Mouse (Mus musculus) liver, adult (tissue): ENCODE results near the gene Slc41a2.

ENCODE experiments used
- GATA4 ChIP-seq: IDR thresholded peaks from 2 replicates; pipeline ENCODE4 v1.6.1; 2014; ENCODE audit warnings: mild to moderate bottlenecking, low read length; ENCODE audit not compliant: insufficient replicate concordance

Gene Slc41a2

DNA sequence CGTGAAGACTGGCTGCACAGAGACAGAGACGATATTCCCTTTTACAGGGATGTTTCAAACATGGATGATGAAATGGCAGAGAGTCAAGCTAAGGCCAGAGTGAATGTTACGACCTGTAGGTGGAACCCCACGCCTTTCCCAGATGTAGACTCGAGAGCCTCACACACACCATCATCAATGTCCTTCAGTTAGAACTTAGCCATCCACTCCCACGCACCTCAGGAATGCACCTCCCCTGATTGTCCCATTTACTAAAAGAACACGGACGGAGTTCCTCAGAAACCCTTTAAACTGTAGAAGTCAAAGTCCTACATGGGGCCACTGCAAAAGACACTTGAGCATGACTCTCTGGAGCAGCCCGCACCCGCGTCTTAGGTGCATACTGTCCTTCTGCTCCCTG is 46.0 kb downstream of the Slc41a2 start:
- no peak for TF ChIP-seq GATA4

- TF ChIP-seq GATA4, result no peak
Observed at GRCm38 (mm10) chr10:83287828-83288227, 49.9 kb downstream of the Slc41a2 start.

DNA sequence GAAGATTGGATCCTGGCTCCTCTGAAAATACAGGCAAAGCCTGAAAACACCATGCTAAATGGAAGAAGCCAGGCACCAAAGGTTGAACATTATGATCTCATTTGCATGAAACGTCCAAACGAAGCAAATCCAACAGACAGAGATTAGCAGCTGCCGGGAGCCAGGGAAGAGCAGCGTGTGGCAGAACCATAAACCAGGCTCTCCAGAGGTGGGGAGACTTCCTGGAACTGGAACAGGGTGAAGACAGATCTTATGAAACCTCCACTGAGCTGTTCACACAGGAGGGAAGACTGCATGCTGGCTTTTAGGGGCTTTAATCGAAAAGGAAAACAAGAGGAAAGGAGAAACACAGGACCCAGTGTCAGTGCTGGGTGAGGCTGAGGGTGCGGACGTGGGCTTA is 51.3 kb downstream of the Slc41a2 start:
- no peak for TF ChIP-seq GATA4

DNA sequence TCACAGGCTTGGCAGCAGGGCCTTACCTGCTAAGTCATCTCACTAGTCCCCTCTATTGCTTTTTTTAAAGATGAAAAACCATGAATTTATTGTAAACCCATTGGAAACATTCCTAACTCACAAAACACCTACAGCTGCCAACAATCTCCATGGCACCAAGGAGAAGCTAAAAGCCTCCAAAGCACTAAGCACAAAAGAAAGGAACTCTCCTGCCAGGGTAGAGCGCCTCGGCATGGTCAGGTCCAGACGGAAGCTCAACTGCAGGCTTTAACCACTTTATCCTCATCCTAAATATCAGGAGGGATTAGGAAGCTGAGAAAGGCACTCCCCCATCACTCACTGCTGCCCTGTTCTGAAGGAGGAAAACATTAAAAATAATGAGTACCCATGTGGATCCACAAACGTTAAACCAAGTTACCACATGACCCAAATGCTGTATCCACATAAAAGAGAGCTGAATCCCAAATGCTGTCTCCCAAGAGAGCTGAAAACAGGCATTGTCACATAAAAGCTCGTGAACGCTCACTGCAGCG is 51.9 kb downstream of the Slc41a2 start:
- no peak for TF ChIP-seq GATA4

DNA sequence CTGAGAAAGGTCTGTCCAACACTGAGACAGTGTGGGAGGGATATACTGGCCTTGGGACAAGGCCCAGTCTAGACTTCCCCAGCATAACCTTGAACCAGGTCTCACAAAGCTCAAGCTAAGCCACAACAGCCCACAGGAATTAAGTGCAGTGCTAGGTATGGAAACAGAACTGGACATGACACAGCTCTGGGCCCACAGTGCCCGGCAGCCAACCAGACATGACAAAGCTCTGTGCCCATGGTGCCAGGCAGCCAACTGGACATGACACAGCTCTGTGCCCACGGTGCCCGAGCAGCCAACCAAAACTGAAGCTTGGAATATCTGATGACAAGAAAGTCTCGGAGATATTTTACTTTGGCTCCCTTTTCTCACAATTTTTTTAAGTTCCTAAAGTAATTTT is 52.8 kb downstream of the Slc41a2 start:
- TF ChIP-seq GATA4, result no peak

DNA sequence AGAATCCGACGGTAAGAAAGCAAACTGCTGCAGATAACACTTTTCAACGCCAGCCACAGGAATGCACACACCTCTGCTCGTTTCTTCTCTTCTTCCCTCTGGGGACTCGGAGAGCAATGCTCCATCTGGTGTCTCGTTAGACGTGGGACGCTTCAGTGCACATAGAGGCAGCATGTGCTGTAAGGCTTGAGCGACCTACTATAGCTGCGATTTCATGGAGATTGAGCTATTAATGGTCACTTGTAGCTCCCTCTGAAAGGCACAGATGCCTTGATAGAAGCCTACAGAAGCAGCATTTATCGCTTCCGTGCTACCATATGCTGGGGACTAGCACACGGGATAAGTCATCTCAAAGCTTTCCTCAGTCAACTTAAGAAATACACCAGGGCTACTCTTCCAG is 71.0 kb downstream of the Slc41a2 start:
- no peak for TF ChIP-seq GATA4

DNA sequence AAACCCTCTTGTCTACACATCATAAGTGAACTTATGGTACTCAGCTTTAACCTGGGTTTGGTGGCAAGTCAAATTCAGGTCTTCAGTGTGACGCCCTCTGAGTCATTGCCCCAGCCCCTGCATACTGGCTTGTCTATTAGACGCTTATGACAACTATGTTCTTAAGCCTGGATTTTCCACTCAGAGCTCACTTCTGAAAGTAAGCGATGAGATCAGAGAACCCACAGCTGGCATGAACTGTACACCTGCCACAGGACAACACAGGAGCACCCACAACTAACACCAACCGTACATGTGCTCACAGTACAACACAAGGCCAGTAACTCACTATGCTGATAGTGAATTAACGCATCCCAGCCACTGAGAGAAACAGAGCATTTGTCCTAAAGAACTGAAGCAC is 71.4 kb downstream of the Slc41a2 start:
- TF ChIP-seq GATA4, result no peak

- no peak for TF ChIP-seq GATA4
Observed at GRCm38 (mm10) chr10:83264680-83265079, 73.0 kb downstream of the Slc41a2 start.

DNA sequence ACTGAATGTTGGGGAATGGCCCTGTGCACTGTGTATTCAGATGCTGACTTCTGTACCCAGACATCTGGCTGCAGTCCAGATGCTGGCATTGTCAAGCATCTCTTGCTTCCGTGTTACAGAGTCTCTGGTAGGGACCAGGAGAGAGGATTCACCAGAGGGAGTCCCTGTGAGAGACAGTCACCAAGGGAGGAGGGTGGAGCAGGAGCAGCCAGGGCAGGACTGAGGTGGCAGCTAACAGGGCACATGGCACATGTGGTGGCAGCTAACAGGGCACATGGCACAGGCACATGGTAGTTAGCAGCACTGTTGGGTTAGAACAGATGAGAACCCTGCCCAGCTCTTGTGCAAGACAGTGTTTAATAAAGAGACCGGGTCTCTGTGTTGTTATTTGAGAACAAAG is 73.6 kb downstream of the Slc41a2 start:
- no peak for TF ChIP-seq GATA4

DNA sequence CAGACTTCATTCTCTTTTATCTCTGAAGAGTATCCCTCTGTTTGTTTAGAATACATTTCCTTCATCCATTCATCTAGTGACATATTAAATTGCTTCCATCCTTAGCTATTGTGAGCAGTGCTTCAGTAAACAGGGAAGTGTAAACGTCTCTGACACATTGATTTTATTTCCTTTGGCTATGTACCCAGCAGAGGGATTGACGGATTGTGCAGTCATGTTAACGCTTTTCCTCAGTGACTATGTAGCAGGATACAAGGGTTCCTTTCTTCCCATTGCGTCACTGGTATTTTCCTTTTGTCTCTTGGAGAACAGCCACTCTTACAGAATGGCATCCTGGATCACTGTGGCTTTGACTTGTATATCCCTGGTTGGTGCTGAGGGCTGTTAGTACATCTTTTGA is 76.4 kb downstream of the Slc41a2 start:
- TF ChIP-seq GATA4, result no peak

DNA sequence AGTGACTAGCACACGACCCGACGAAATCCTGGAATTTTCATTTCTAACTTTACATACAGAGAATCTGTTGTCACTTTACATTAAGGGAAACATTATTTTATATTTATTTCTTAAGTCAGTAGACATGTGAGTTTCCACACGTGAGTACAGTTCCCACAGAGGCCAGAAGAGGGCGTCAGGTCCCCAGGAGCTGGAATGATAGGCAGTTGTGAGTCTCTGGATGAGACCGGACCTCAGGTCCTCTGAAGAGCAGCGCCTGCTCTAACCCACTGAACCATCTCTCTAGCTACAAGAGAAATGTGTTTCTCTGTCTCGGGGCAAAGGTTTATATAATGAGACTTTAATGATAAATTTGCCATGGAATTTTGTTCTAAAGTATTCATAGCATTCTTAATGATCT is 86.3 kb downstream of the Slc41a2 start:
- TF ChIP-seq GATA4, result no peak

DNA sequence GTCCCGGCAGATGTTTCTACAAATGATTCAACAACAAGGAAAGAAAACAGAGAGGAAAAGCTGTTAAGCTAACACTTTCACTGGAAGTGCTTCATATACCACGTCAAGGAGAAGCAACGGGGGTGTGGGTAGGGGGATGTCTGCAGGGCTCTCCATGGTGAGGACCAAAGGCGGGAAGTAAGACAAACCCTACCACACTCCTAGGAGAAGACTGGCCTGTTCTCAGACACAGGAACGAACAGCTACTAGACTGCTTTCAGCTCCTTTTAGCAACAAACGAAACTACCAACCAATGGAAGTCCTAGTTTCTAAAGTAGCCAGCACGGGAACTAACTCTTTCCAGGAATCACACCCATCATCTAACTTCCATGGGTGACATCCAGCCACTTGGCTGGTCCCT is 89.6 kb downstream of the Slc41a2 start:
- TF ChIP-seq GATA4, result no peak

GRCm38 (mm10) chr10:83245720-83246119 is 92.0 kb downstream of the Slc41a2 start:
- no peak for TF ChIP-seq GATA4

GRCm38 (mm10) chr10:83244131-83244530 is 93.6 kb downstream of the Slc41a2 start:
- TF ChIP-seq GATA4, result no peak

DNA sequence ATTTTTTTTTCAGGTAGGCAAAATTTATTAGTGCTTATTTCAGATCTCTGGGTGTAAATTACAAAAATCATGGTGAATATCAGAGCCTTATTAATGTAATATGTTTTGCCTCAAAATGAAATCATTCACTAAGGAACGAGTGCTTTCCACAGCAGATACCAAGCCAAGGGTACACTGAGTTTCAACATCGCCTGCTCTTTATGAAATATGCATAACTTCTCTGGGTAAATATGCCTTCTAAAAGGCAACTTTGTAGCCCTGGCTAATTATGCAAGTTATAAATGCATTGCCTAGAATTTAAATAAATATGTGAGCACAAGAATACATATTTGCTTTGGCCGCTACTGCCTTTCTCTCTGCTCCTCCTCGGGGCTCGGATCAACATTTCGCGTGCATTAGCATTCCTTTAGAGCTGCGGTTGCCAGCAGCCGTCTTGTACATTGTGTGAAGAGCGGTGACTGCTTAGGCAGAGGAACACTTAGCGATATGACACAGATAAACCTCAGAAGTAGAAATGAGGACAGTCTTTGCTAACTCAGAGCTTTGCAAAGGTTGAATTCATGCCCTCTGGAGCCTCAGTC is 95.5 kb downstream of the Slc41a2 start:
- TF ChIP-seq GATA4, result no peak

DNA sequence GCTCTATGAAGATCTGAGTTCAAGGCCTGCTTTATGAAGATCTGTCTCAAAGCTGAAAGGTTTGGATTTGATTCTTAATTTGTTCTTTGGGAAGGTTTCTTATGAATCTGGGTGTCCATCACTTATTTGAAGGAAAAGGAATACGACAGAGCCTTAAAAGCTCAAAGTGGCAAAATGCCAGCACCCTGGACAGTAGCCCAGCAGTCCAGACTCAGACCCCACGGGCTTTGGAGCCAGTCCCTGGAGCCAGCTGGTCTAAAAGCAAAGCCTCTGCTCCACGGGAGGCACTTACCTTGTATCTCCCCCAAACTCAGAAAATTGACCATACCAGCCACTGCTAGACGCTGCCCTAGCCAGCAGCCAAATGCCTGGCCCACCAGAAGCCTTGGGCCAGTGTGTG is 103.3 kb downstream of the Slc41a2 start:
- no peak for TF ChIP-seq GATA4

- TF ChIP-seq GATA4, result no peak
Observed at GRCm38 (mm10) chr10:83233967-83234366, 103.7 kb downstream of the Slc41a2 start.
